Mouse (Mus musculus): ENCODE measurements around the gene Fermt3. TPM values are rescaled to one million over a fixed set of nuclear protein-coding genes. Genes with fewer than 3 reads are reported as not detected.
"Not testable (repeated sequence)": the region's sequence is repeated elsewhere in the genome, so short reads cannot be mapped to it uniquely, and the experiment has no call there.

The Fermt3 gene
- 1 to 10 TPM; 4.0 to 4.5 TPM for total RNA-seq (2021)
- long read RNA-seq, experiment 1, partial matches to known transcripts = 1 of 9 reads
- long read RNA-seq, experiment 1, other reads (novel, unspliced or antisense) = 5 of 9 reads
- long read RNA-seq, experiment 2, transcript Fermt3-201 (15 exons, 2,587 nt) = major isoform, 7 of 12 reads
- long read RNA-seq, experiment 2, partial matches to known transcripts = 0 of 12 reads
- long read RNA-seq, experiment 2, other reads (novel, unspliced or antisense) = 5 of 12 reads

DNA sequence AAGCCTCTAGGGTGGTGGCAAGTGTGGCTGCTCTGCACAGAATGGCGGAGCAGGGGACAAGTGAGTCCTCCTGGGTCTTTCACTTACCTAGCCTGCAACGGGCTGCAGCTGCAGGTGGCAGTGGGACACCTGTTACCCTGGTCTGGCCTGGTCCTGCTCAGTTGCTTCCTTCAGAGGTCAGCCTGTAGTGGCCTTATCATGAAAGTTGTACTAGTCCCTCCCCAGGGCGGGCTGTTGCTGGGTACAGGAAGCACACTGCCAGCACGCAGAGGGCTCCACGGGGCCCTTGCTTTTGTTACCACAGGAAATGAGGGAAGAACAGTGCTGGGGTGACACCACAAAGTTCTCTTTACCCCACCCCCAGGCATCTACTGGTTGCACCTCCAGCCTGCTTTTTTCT lies at the start of gene Fermt3:
Fermt3 (minus strand) TSS at position 279 of the 400 bp plus-strand sequence.
- DNase-seq (ENCODE audit: low spot score in 2 of 2) = no peak

DNA sequence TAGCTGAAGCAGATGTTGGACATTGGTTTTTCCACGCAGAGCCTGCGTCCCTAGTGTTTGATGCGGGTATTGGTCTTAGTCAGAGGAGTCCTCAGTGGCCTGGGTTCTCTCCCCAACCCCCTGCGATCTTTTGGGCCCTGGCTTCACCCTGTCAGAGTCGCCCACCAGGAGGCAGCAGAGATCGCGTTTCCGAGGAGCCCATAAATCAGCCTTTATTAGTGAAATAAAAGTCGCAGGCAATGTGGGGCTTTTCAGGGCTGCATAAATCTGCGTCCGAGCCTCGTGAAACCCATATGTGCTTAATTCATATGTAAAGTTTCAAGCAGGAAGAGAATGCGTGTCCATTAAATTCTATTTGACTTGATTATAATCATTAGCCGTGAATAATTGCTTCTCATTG lies 48.9 kb upstream of the Fermt3 start:
- DNase-seq (ENCODE audit: low spot score in 2 of 2) = peak; percentile 77 to 87

DNA sequence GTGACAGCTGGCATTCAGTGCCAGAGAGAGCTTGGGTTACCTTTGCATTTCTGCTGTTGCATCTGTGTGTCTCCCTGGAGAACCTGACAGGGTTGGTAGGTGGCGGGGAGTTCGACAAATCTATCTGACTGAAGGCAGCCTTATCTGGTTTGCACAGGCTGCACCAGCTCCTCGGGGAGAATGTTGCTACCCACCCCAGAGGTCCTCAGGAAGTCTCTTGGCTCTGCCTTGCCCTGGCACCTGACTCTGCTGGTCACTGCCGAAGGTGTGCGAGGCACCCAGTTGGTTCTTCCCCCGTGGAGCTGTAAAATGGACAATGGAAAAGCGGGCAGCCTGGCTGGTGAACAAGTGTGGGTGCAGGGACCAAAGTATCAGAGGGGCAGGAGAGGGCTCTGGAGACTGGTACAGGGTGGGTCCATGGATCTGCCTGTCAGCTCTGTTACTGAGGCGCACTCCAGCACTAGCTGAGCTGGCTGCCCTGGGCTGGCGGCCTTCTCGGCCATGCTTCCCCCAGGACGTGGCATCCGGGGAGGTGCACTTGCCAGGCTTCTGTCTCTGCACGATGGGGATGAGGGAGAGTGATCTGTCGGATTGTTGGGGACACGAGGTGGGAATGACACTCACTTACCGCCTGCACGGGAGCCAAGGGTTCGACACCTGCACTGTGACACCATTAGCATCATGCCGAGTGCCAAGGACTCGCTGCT lies 48.2 kb upstream of the Fermt3 start:
- DNase-seq (ENCODE audit: low spot score in 2 of 2) = no peak

- no peak for DNase-seq (ENCODE audit: low spot score in 2 of 2)
Measured at GRCm38 (mm10) chr19:7066828-7067342, 47.6 kb upstream of the Fermt3 start.

- DNase-seq (ENCODE audit: low spot score in 2 of 2) = no peak
Measured at GRCm38 (mm10) chr19:7066034-7066827, 47.0 kb upstream of the Fermt3 start.

DNA sequence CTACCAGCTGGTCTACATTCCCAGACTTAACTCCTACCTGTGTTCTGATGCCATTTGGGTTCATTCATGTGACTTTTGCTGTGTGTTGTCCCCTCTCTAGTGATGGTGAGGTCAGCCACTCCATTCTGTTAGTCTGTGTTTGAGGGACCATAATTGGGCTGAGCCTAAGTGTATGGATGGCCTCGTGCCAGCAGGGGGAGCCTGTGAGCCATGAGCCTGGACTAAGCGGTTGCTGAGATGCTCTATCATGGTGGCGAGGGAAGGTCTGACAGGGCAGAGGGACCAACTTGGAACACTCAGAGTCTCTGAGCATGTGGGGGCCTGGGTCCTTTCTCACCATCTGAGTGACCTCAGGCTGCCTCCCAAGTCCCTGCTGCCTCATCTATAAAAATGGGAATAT lies 45.3 kb upstream of the Fermt3 start:
- DNase-seq (ENCODE audit: low spot score in 2 of 2) = peak; percentile 87

DNA sequence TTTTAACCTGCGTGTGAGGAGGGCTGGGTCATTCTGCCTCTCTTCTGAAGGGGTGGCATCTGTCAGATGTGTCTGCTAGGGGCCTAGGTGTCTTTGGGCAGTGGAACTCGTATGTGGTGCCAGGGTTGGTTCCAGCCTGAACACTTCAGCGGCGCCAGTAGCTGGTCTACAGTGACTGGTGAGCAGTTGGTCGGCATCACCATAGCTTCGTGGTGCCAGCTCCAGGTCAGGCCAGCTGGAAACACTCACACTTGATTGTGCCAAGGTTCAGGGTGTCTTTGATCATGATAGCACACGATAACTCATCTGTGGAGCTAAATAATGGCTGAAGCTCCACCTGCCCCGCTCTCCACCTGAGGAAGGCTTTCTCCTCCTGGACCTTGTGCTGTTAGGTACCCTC lies 43.6 kb upstream of the Fermt3 start:
- DNase-seq (ENCODE audit: low spot score in 2 of 2) = no peak

- DNase-seq (ENCODE audit: low spot score in 2 of 2) = no peak
Measured at GRCm38 (mm10) chr19:7062110-7062509, 42.8 kb upstream of the Fermt3 start.

GRCm38 (mm10) chr19:7058541-7058940 lies 39.3 kb upstream of the Fermt3 start:
- no peak for DNase-seq (ENCODE audit: low spot score in 2 of 2)

DNA sequence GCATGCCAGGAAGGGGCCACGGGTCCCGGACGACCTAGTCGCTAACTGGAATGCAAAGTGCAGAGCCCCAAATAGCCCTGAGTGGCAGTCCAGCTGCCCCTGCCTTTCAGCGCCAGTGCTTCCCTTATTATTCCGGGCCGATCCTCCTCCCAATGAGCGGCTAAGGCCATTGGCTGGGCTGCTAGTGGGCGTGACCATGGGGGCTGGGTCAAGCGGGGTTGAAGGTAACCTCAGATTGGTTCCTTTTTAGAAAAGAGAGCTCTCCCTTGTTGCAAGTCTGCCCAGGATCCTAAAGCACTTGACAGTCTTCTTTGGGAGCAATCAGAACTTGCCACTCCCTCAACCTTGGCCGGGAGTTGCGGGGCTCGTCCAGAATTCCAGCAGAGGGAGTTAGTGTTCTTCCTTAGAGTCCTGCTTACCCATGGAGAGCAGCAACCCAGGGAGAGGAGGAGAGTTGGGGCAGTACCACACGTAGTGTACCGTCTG lies 38.5 kb upstream of the Fermt3 start:
- peak; percentile 59 to 69 for DNase-seq (ENCODE audit: low spot score in 2 of 2)

DNA sequence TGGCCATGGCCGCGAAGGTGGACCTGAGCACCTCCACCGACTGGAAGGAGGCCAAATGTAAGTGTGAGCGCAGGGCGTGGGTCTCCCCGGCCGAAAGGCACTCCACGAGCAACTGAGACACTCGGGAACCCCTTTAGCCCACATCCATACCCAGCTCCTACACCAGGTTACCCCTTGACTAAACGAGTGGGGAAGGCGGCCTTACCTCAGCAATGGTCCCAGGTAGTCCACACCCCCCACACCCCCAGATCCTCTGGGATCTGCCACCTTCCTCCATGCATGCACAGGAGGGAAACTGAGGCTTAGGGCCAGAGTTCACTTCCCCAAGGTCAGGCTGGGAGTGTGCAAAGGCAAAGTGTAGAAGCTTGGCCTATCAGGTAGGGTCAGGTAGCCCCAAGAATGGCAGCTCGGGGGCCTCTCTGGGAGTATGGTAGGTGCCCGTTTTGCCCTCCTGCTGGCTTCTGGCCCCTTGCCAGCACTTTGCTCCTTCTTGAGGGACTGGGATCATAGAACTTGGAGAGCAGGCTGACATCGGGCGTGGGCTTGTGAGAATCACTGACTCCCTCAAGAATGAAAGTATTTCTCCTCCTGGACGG lies 38.0 kb upstream of the Fermt3 start:
- no peak for DNase-seq (ENCODE audit: low spot score in 2 of 2)

DNA sequence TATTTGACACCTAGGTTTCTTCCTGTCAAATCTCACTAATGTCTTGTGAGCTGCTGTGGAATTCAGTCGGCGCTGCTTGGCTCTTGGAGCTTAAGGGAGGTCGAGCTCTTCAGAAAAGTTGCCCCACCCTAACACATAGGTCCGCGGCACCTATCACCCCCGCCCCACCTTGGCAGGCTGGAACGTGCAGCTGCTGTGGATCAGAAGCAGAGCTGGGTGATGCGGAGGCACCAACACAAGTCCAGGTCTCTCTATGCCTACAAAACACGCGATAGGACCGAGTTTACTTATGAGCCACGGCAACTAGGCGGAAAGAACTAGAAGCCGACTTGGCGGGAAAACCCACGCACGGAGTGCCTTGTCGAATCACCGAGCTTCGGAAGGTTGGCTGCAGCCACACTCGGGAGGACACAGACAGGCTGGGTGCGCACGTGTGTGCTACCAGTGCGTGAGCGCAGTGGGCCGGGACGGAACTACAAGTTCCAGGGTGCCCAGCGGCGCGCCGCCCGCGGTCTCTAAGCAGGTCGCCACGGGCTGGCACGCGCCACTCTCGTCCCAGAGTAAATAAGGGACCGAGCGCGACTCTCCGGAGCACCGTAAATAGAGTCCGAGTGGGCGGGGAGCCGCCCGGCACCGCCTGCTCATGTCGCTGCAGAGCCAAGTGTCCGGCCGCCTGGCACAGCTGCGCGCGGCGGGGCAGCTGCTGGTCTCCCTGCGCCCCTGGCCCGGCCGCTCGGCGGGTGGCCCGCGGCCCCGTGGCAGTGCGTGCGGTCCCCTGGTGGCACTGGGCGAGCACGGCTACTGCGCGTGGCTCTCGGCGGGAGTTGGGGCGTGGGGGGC lies 37.2 kb upstream of the Fermt3 start, which contains the start of gene Macrod1:
Macrod1 (plus strand) TSS at position 563 of the 840 bp plus-strand sequence.
- peak; percentile 76 to 86 for DNase-seq (ENCODE audit: low spot score in 2 of 2)

GRCm38 (mm10) chr19:7055173-7055572 lies 35.9 kb upstream of the Fermt3 start:
- DNase-seq (ENCODE audit: low spot score in 2 of 2) = no peak

DNA sequence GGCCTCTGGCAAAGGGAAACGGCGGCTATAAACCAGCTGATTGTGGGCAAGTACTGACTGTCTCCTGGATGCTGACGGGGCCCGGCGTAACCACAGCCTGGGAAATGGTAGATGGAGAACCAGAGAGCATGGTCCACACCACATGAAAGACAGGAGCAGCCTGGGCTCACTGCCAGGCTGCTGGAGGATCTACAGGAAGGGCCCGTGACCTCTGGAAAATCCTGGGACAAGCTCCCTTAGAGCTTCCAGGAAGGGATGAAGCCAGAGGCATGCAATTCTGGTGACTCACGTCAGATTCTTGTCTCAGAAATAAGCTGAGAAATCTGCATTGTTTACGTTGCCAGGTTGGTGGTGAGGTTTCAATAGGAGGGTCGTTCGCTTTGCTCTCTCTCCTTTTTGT lies 35.5 kb upstream of the Fermt3 start:
- DNase-seq (ENCODE audit: low spot score in 2 of 2) = no peak

- not testable (repeated sequence) for DNase-seq (ENCODE audit: low spot score in 2 of 2)
Measured at GRCm38 (mm10) chr19:7053382-7053781, 34.1 kb upstream of the Fermt3 start.

GRCm38 (mm10) chr19:7044706-7045105 lies 25.4 kb upstream of the Fermt3 start:
- DNase-seq (ENCODE audit: low spot score in 2 of 2) = no peak

DNA sequence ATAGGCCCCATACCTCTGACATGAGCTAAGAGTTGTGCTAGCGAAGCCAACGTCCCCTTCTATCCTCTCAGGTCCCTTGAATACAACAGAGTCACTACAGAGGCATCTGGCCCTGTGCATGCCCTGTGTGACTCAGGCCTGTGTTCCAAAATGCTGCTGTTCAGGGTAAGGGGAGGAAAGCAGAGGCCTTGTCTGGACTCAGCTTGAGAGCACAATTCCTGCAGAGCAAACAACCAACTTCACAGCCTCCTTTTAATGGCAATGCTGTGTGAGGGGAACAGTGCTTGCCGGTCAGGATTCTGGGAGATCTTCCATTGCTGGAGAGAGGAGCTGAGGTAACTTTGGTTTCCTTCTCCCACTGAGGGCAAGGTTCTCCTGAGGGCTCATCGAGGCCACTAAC lies 25.0 kb upstream of the Fermt3 start:
- DNase-seq (ENCODE audit: low spot score in 2 of 2) = no peak

DNA sequence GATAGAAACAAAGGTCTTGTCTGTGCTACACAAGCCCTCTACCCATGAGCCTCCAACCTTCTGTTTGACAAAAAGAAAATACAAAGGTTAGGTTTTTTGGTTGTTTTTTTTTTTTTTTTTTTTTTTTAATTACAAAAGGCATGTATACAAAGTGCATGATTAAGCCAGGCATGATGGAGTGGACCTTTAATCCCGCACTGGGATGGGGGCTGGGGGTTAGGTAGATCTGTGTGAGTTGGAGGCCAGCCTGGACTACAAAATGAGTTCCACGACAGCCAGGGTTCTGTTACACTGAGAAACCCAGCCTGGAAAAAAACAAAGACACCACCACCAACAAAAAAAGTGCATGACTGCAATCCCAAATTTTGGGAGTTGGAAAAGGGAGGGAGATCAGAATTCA lies 21.9 kb upstream of the Fermt3 start:
- no peak for DNase-seq (ENCODE audit: low spot score in 2 of 2)

GRCm38 (mm10) chr19:7040637-7041130 lies 21.4 kb upstream of the Fermt3 start:
- no peak for DNase-seq (ENCODE audit: low spot score in 2 of 2)
